Mouse (Mus musculus) forebrain, postnatal 0 days (tissue): Measurements from ENCODE around the gene Cdk19. TPM values are rescaled to one million over a fixed set of nuclear protein-coding genes. Genes with fewer than 3 reads are reported as not detected.

ENCODE experiments used
- ATAC-seq: fragments of 200-750 bp; cut with Nextera tagmentation; 2 replicates; pipeline ENCODE4 v1.8.0; 2017; ENCODE audit warnings: mild to moderate bottlenecking, moderate library complexity
- DNase-seq: peaks from one replicate; pipeline ENCODE4 v3.0.0-alpha.2; 2015
- H3K27ac ChIP-seq: fragments of 300-500 bp; sonication (generic); 2 replicates; pipeline ENCODE4 v1.5.1; 2014; ENCODE audit warnings: low read depth, mild to moderate bottlenecking, antibody characterized with exemption, low read length, moderate library complexity, mixed read lengths
- H3K27me3 ChIP-seq: fragments of 300-500 bp; sonication (generic); 2 replicates; pipeline ENCODE4 v1.6.1; 2014; ENCODE audit warnings: mild to moderate bottlenecking, low read length, mixed read lengths; ENCODE audit not compliant: insufficient read depth
- H3K36me3 ChIP-seq: fragments of 300-500 bp; sonication (generic); 2 replicates; pipeline ENCODE4 v1.6.1; 2014; ENCODE audit warnings: mild to moderate bottlenecking, moderate library complexity; ENCODE audit not compliant: insufficient read depth
- H3K4me1 ChIP-seq: fragments of 300-500 bp; sonication (generic); 2 replicates; pipeline ENCODE4 v1.6.1; 2014; ENCODE audit warnings: antibody characterized with exemption; ENCODE audit not compliant: insufficient read depth
- H3K4me2 ChIP-seq: fragments of 300-500 bp; sonication (generic); 2 replicates; pipeline ENCODE4 v1.6.1; 2014; ENCODE audit warnings: low read depth, mild to moderate bottlenecking, moderate library complexity
- H3K4me3 ChIP-seq: fragments of 300-500 bp; sonication (generic); 2 replicates; pipeline ENCODE4 v1.5.1; 2014; ENCODE audit warnings: low read depth, low read length, mixed read lengths
- H3K9ac ChIP-seq: fragments of 300-500 bp; sonication (generic); 2 replicates; pipeline ENCODE4 v1.6.1; 2014; ENCODE audit warnings: mild to moderate bottlenecking
- H3K9me3 ChIP-seq: fragments of 300-500 bp; sonication (generic); 2 replicates; pipeline ENCODE4 v1.6.1; 2016; ENCODE audit warnings: low read length
- CTCF ChIP-seq: sonication (generic); IDR thresholded peaks from 2 replicates; pipeline ENCODE4 v1.5.1; 2016; ENCODE audit warnings: antibody characterized with exemption, control low read depth, low read depth
- WGBS: fragments of 180-500 bp; shearing (Covaris S2); extraction: QIAGEN DNeasy Blood & Tissue Kit; methylation state at CpG from one replicate; pipeline ENCODE4 v1.1.7; 2014; 5-methylcytosine and 5-hydroxymethylcytosine counted together
- polyA plus RNA-seq: library from polyadenylated mRNA; unstranded; fragments of >200 nt; fragmentation: Nextera tagmentation; extraction: Ambion mirVana; gene quantifications from 2 replicates; pipeline ENCODE4 v1.2.1, GENCODE M21; 2015
- total RNA-seq: library from RNA; depleted of rRNA; stranded (reverse); fragments of >200 nt; gene quantifications from 2 replicates; pipeline ENCODE4 v1.2.3, GENCODE M21; 2014

Gene Cdk19
- total and polyA plus RNA-seq, 2 experiments from 2014 or later: 11.5 to 33.7 TPM

GRCm38 (mm10) chr10:40307826-40308583 lies 31.4 kb upstream of the Cdk19 start:
- Histone ChIP-seq H3K9ac (no peak overlapping the region), H3K9me3 (no peaks in the 10 kb centered on the region), H3K27ac (no peak overlapping the region), H3K4me1 (no peaks in the 10 kb centered on the region), H3K4me2 (no peak overlapping the region), H3K27me3 (no peaks in the 10 kb centered on the region), H3K4me3 (no peak overlapping the region), H3K36me3 (no peaks in the 10 kb centered on the region)
- 65% methylated on average over 4 of the region's 4 CpGs for WGBS
- DNase-seq (no peak), ATAC-seq (no peak)
- TF ChIP-seq CTCF: no peak

- TF ChIP-seq CTCF: no peak
- Histone ChIP-seq H3K9ac (no peak overlapping the region), H3K4me1 (no peaks in the 10 kb centered on the region), H3K27me3 (no peaks in the 10 kb centered on the region), H3K4me3 (no peak overlapping the region), H3K27ac (no peak overlapping the region), H3K9me3 (no peaks in the 10 kb centered on the region), H3K36me3 (no peaks in the 10 kb centered on the region), H3K4me2 (no peak overlapping the region)
- DNase-seq (no peak), ATAC-seq (no peak)
- 56% methylated on average over 6 of the region's 6 CpGs for WGBS
Measured at GRCm38 (mm10) chr10:40309884-40310635, 29.3 kb upstream of the Cdk19 start.

GRCm38 (mm10) chr10:40312781-40313180 lies 26.6 kb upstream of the Cdk19 start:
- Histone ChIP-seq H3K4me3 (no peak overlapping the region), H3K4me2 (no peak overlapping the region), H3K27me3 (no peaks in the 10 kb centered on the region), H3K27ac (no peak overlapping the region), H3K36me3 (no peaks in the 10 kb centered on the region), H3K9me3 (no peaks in the 10 kb centered on the region), H3K4me1 (no peaks in the 10 kb centered on the region), H3K9ac (no peak overlapping the region)
- DNase-seq (no peak), ATAC-seq (no peak)
- TF ChIP-seq CTCF: no peak
- WGBS: 92% methylated on average over 4 of the region's 4 CpGs

- Histone ChIP-seq H3K27me3 (no peaks in the 10 kb centered on the region), H3K4me3 (no peak overlapping the region), H3K4me1 (no peaks in the 10 kb centered on the region), H3K9me3 (no peaks in the 10 kb centered on the region), H3K36me3 (no peaks in the 10 kb centered on the region), H3K4me2 (no peak overlapping the region), H3K27ac (no peak overlapping the region), H3K9ac (no peak overlapping the region)
- WGBS: 65% methylated on average over 7 of the region's 7 CpGs
- DNase-seq (no peak), ATAC-seq (no peak)
- no peak for TF ChIP-seq CTCF
Measured at GRCm38 (mm10) chr10:40316841-40317585, 22.4 kb upstream of the Cdk19 start.

GRCm38 (mm10) chr10:40320306-40320705 lies 19.1 kb upstream of the Cdk19 start:
- Histone ChIP-seq H3K9me3 (no peaks in the 10 kb centered on the region), H3K27me3 (no peaks in the 10 kb centered on the region), H3K4me2 (no peak overlapping the region), H3K9ac (no peak overlapping the region), H3K4me1 (no peaks in the 10 kb centered on the region), H3K27ac (no peak overlapping the region), H3K4me3 (no peak overlapping the region), H3K36me3 (no peaks in the 10 kb centered on the region)
- no peak for ATAC-seq
- no peak for DNase-seq
- WGBS: 89% methylated on average over 10 of the region's 10 CpGs
- TF ChIP-seq CTCF: no peak

GRCm38 (mm10) chr10:40328004-40328551 lies 11.3 kb upstream of the Cdk19 start:
- no peak for ATAC-seq
- Histone ChIP-seq H3K9ac (no peak overlapping the region), H3K9me3 (0 out of 2 replicates have a peak, but pooled peaks cover 4% of the 10 kb centered on the region), H3K4me3 (no peak overlapping the region), H3K36me3 (no peaks in the 10 kb centered on the region), H3K4me2 (no peak overlapping the region), H3K4me1 (no peaks in the 10 kb centered on the region), H3K27ac (no peak overlapping the region), H3K27me3 (no peaks in the 10 kb centered on the region)
- DNase-seq: no peak
- no peak for TF ChIP-seq CTCF
- WGBS: 80% methylated on average over 9 of the region's 9 CpGs
